Mouse (Mus musculus) ES-Bruce4 (cell line): Measurements from ENCODE around the gene Srsf10.

ENCODE experiments used
- CTCF ChIP-seq: IDR thresholded peaks from one replicate; pipeline ENCODE4 v1.8.1; 2011; ENCODE audit warnings: low read depth, low read length
- POLR2A ChIP-seq: IDR thresholded peaks from one replicate; pipeline ENCODE4 v1.8.1; 2011; ENCODE audit warnings: low read length; ENCODE audit not compliant: insufficient read depth

DNA sequence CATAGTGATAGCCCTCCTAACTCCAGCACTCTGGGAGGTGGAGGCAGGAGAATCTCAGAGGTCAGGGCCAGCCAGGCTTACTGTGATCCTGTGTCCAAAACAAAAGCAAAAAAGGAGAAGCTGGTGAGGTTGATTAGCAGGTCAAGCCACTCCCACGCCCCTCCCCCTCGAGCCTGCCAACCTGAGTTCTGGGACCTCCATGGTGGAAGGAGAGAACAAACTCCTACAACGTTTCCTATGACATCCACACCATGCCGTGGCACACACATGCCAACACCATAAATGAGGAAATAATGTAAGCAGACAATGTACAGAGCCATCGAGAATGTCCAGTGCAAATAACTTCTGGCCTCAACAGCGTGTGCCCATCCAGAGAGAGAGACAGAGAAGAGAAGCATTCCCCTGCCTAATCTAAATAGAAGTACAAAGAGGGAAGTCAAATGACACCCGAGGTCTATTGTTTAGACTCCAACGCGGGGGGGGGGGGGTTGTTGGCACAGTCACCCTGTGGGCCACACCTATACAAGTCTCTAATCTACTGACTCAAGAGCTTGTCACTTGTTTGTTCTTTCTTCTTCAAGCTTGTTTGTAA, 20.5 kb downstream of the Srsf10 start:
- TF ChIP-seq CTCF (no peak), POLR2A (no peak)
